Mouse (Mus musculus) T-helper 17 cell (primary cell): Measurements from ENCODE around the gene Srd5a3.

ENCODE experiments used
- in situ Hi-C, 2 experiments: fragments of 300-600 bp; cut with MboI, MseI; formaldehyde crosslinking; loops; 1 replicate in 1 of 2; 2 replicates in 1 of 2; pipeline ENCODE4 v1.15.1; 2025; ENCODE audit warnings: high pct_unique_total_duplicates in 2 of 2

Gene Srd5a3

GRCm38 (mm10) chr5:76152956-76153355, 12.9 kb downstream of the Srd5a3 start:
- in situ Hi-C loops, result no loop called here

- in situ Hi-C loops, result no loop called here
Measured at GRCm38 (mm10) chr5:76153430-76153829, 13.4 kb downstream of the Srd5a3 start.

GRCm38 (mm10) chr5:76154434-76155165, 14.5 kb downstream of the Srd5a3 start:
- in situ Hi-C loops, result no loop called here

- in situ Hi-C loops, result no loop called here
Measured at GRCm38 (mm10) chr5:76159555-76159954, 19.5 kb downstream of the Srd5a3 start.

GRCm38 (mm10) chr5:76160086-76160485, 20.0 kb downstream of the Srd5a3 start:
- in situ Hi-C loops, result no loop called here

GRCm38 (mm10) chr5:76161491-76161890, 21.4 kb downstream of the Srd5a3 start:
- in situ Hi-C loops, result no loop called here

GRCm38 (mm10) chr5:76162926-76163325, 22.9 kb downstream of the Srd5a3 start:
- in situ Hi-C loops, result no loop called here

GRCm38 (mm10) chr5:76163828-76164390, 23.8 kb downstream of the Srd5a3 start:
- in situ Hi-C loops, result no loop called here

GRCm38 (mm10) chr5:76164827-76165226, 24.8 kb downstream of the Srd5a3 start:
- in situ Hi-C loops, result no loop called here

GRCm38 (mm10) chr5:76170522-76170921, 30.5 kb downstream of the Srd5a3 start:
- in situ Hi-C loops, result no loop called here

GRCm38 (mm10) chr5:76171039-76171438, 31.0 kb downstream of the Srd5a3 start:
- in situ Hi-C loops, result no loop called here

- in situ Hi-C loops, result no loop called here
Measured at GRCm38 (mm10) chr5:76175051-76175450, 35.0 kb downstream of the Srd5a3 start.

GRCm38 (mm10) chr5:76176411-76176810, 36.3 kb downstream of the Srd5a3 start:
- in situ Hi-C loops, result no loop called here

- in situ Hi-C loops, result no loop called here
Measured at GRCm38 (mm10) chr5:76176841-76177240, 36.8 kb downstream of the Srd5a3 start.

GRCm38 (mm10) chr5:76177664-76178063, 37.6 kb downstream of the Srd5a3 start:
- in situ Hi-C loops, result no loop called here

GRCm38 (mm10) chr5:76179171-76179570, 39.1 kb downstream of the Srd5a3 start:
- in situ Hi-C loops, result no loop called here

GRCm38 (mm10) chr5:76179791-76180190, 39.7 kb downstream of the Srd5a3 start:
- in situ Hi-C loops, result loop anchor here in 1 of 2 experiments (10.0 kb wide), 2 partner anchors 125 to 355 kb away; partner anchors contain the start of gene Clock

GRCm38 (mm10) chr5:76182326-76182725, 42.3 kb downstream of the Srd5a3 start:
- in situ Hi-C loops, result loop anchor here in 1 of 2 experiments (10.0 kb wide), 2 partner anchors 122 to 352 kb away; partner anchors contain the start of gene Clock

- in situ Hi-C loops, result loop anchor here in 1 of 2 experiments (10.0 kb wide), 2 partner anchors 122 to 352 kb away; partner anchors contain the start of gene Clock
Measured at GRCm38 (mm10) chr5:76183043-76183749, 43.1 kb downstream of the Srd5a3 start.

GRCm38 (mm10) chr5:76183750-76184261, 43.7 kb downstream of the Srd5a3 start, which contains the start of gene Tmem165:
Gene Tmem165 (plus strand): TSS chr5:76183880.
- in situ Hi-C loops, result loop anchor here in 1 of 2 experiments (10.0 kb wide), 2 partner anchors 121 to 351 kb away; partner anchors contain the start of gene Clock

- in situ Hi-C loops, result loop anchor here in 1 of 2 experiments (5.0 to 10.0 kb wide), 3 partner anchors 47 to 350 kb away; partner anchors contain the start of gene Clock
Measured at GRCm38 (mm10) chr5:76184286-76185080, 44.4 kb downstream of the Srd5a3 start.
